Mouse (Mus musculus) naive thymus-derived CD4-positive, alpha-beta T cell, adult 2 months (primary cell): ENCODE measurements around the gene Hipk3.
A peak's percentile ranks its signal among the peaks of the same experiment; 100 is the strongest.

ENCODE experiments used
- DNase-seq: peaks from one replicate; pipeline ENCODE4 v3.0.0-alpha.2; 2011; ENCODE audit warnings: low read depth

The Hipk3 gene

DNA sequence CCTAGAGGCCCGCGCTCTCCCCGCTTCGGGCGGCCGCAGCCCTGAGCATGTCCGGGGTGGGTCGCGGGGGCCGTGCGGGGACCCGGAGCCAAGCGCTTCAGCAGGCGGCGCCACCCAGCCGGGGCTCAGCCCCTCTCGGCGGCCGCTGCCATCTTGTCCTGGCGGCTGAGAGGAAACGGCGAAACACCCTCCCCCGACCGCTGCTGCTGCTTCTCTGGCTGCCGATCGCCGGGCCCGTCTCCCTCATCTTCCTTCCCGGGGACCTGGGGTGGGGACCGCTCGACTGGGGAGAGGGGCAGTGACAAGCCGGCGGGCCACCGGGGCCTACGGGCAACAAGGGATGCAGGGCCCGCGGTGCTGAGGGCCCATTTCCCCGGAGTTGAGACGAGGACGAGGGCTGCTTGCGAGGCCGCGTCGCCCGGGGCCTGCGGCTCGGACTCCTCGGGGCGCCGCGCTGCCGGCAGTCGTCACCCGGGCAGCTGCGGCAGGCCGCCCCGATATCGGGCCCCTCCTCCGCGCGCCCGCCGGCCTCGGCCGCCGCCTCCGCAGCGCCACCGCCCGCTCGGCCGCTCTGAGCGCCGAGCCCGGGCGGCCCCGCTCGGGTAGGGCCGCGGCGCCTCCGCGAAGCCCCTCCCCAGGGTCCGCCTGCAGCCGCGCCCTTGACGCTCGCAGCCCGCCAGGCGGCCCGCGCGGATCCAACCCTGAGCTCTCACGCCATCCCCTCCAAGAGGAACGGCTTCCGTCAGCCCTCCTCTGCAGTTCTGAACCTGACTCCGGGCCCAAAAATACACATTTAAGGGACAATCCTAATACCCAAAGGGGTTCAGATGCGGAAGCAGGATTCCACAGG, at the start of gene Hipk3:
Gene Hipk3, minus strand, starts transcription at position 496 of the 850 bp plus-strand sequence.
- DNase-seq, result peak; percentile 78

DNA sequence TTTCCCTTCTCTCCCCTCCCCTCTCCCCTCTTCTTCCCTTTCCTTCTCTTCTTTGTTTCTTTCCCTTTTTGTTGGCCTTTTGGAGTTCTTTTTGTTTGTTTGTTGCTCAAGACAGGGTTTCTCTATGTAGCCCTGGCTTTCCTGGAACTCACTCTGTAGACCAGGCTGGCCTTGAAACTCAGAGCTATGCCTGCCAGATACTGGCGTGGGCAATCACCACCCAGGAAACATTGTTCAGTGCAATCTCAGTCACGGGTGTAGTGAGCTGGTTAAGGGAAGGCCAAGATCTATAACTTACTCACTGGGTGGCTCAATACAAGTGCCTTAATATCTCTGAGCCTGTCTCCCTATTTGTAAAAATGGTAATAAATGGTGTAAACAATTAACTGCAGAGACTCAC, 46.0 kb upstream of the Hipk3 start:
- no peak for DNase-seq

DNA sequence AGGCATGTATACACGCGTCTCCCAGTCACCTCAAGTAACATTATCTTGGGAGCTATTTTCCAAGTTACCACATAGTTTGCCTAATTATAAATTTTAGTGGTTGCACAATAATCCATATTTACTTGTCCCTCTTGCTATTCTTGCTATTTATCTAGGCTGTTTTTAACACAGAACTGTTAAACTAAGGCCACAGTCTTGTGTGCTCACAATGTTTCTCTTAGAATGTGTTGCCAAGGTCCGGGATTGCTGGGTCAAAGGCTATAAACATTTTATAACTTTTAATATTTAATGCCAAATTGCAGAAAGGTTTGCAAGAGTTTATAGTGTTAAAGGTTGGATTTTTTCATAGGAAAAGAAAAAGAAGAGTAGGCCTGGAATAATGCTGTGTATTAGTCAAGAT, 40.5 kb upstream of the Hipk3 start:
- no peak for DNase-seq

DNA sequence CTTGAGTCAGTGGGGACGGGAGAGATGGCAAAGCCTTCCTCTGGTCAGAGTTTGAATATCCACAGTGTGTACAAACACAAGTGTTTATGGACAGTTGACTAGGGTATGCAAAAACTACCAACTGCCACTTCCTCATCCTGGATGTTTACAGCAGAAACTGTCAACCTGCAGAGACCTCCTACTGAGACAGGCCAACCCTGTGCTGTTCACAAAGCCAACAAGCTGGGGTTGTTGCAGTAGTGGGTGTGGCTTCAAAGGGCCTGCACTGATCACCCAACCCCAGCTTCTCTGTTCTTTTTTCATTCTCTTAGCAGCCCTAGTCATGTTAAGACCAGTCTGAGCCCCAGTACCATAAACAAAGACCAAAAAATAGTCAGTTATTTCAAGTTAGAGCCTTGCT, 38.3 kb upstream of the Hipk3 start:
- DNase-seq, result no peak

DNA sequence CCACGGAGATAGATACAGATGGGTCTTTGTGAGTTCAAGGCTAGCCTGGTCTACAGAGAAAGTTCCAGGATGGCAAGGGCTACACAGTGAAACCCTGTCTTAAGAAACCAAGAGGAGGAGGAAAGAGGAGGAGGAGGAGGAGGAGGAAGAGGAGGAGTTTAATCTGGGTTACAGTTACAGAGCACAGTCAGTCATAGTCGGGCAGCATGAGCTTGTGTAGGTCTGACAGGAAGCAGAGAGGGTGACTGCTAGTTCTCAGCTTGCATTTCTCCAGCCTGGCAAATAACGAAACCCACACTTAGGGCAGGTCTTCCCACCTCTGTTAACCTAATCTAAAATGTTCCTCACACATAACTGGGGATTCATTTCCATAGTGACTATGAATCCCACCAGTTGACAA, 32.3 kb upstream of the Hipk3 start:
- DNase-seq, result peak; percentile 23

DNA sequence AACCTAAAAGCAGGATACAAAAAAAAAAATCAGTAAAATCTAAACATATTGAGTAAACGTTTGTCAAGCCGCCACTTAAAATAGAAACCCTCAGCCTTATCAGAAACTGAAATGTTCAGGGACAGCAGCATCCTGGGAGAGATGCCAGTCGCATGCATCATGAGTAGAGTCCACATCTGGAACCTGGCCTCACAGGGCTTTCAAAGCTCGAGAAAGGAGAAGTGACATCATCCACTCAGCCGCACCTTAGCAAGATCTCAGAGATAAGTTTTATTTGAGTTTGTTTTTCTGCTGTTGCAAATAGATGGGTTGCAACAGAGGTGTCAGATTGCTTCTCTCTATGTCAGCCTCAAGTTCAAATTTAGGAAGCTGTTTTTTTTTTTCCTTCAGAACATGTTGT, 31.3 kb upstream of the Hipk3 start:
- DNase-seq, result peak; percentile 21

DNA sequence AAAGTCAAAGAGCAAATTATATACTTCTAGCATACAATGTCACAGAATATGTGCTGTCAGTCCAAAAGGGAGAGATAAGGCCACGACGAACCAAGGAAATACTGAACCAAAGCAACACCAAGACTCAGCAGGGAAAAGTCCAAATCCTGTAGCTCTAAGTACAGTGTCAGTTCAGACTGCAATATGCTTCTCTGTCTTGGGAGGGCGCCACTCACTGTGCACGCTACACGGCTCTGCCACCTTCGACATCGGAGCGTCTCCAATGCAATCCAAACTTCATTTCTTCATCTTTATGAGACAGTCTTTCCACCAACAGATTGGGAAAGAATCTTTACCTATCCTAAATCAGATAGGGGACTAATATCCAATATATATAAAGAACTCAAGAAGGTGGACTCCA, 17.4 kb upstream of the Hipk3 start:
- DNase-seq, result no peak

GRCm38 (mm10) chr2:104502388-104502787, 8.1 kb upstream of the Hipk3 start:
- no peak for DNase-seq

- DNase-seq, result no peak
Observed at GRCm38 (mm10) chr2:104501091-104501490, 6.8 kb upstream of the Hipk3 start.

GRCm38 (mm10) chr2:104497771-104498170, 3.5 kb upstream of the Hipk3 start:
- DNase-seq, result no peak

- DNase-seq, result no peak
Observed at GRCm38 (mm10) chr2:104497231-104497630, 3.0 kb upstream of the Hipk3 start.

DNA sequence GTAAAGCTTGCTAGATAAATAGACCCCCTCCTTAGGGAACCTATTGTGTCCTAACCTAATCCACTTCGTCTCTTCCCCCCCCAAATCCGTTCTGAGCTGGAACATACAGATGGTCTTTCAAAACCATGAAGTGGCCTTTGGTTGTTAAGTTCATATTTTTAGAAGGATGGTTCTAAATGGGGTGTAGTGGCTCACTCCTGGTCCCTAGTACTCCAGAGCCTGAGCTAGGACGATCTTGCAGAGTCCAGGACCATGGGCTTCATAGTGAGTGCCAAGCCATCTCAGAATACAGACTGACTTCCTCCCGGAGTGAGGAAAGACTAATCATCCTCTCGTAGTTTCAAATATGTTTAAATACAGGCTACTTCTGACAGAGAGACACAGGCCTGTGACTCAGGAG, 2.0 kb upstream of the Hipk3 start:
- DNase-seq, result no peak

- DNase-seq, result no peak
Observed at GRCm38 (mm10) chr2:104494801-104495185, 547 bp upstream of the Hipk3 start.

GRCm38 (mm10) chr2:104493021-104493950, 960 bp downstream of the Hipk3 start:
- DNase-seq, result peak; percentile 86

DNA sequence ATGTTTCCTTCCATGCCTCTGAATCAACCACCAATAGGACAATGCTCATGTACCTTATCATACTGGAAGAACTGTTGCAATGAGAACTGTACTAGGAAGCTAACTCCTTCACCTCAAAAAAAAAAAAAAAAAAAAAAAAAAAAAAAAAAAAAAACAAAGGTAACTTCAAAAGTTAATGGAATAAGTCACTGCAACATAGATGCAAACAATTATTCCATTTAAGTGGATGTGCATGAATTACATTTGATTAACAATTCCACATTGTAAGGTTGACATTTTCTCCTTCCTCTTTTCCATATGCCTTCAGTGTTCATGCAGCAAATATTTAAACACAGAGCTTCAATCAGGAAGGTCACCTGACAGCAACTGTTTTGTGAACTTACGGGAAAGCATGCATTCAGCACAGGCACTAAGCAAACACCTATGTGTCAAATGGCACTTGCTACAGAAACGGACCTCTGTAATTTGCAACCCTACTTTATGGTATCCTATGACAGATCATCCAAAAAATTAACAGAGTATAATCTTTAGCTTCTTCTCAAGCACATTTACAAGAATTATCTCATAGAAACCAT, 2.9 kb downstream of the Hipk3 start:
- no peak for DNase-seq

- DNase-seq, result no peak
Observed at GRCm38 (mm10) chr2:104490761-104491160, 3.5 kb downstream of the Hipk3 start.

GRCm38 (mm10) chr2:104489851-104490250, 4.4 kb downstream of the Hipk3 start:
- no peak for DNase-seq

DNA sequence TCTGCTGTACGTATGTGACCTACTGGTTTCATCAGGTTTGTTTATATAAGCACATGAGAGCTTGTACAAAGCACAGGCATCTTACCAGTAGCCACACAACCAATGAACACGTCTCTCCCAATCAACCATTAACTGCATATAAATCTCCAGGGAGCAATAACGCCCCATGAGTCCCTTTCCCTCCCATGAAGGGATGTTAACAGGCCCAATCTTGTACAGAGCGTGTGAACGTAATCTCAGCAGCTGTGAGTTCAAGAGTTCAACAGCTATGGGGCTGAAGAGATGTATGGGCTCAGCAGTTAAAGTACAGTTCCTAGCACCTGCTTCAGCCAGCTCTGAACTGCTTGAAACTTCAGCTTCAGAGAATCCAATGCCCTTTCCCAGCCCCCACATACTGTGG, 9.8 kb downstream of the Hipk3 start:
- no peak for DNase-seq

- no peak for DNase-seq
Observed at GRCm38 (mm10) chr2:104482156-104482555, 12.1 kb downstream of the Hipk3 start.

DNA sequence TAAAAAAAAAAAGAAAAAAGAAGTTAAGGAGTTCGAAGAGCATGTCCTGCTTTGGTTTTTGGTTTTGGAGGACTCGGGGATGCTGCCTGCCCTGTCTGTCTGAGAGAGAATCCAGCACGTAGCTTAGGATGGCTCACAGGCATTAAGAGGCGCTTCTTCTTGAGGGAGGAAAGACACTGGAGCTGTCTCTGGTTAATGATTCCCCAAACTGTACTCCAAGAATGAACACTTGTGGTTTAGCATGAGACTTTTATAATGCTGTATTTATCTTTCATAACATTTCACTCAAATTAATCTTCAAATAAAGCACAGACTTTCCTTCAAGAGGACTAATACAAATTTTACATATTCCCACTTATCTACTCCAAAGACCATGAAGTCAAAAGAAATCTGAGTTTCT, 15.2 kb downstream of the Hipk3 start:
- DNase-seq, result no peak

GRCm38 (mm10) chr2:104477398-104478015, 16.7 kb downstream of the Hipk3 start:
- DNase-seq, result no peak

DNA sequence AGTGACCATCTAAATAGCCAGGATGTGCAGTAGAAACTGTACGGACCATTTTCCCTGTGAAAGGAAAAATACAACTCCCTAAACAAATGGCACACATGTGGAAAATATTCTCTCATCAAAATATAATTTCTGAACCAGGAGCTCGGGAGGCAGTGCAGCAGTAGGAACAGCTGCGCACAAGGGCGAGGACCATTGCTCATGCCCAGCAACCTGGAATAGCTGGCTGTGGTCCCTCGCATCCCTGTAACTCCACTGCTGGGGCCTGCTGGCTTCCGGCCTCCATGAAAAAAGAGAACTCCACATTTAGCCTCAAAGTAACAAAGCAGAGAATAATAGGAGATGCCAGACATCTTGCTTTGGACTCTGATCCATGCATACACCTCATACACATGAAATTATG, 22.2 kb downstream of the Hipk3 start:
- no peak for DNase-seq
